Mouse (Mus musculus) cerebellum, postnatal 25 days (tissue): Measurements from ENCODE around the gene Pim1.
A peak's percentile ranks its signal among the peaks of the same experiment; 100 is the strongest.
"Not testable (repeated sequence)": the region's sequence is repeated elsewhere in the genome, so short reads cannot be mapped to it uniquely, and the experiment has no call there.

Experiments used
- DNase-seq, 2 experiments: peaks; one replicate each; pipeline ENCODE4 v3.0.0; 2021; ENCODE audit warnings: mixed read lengths in 2 of 2

Gene Pim1

DNA sequence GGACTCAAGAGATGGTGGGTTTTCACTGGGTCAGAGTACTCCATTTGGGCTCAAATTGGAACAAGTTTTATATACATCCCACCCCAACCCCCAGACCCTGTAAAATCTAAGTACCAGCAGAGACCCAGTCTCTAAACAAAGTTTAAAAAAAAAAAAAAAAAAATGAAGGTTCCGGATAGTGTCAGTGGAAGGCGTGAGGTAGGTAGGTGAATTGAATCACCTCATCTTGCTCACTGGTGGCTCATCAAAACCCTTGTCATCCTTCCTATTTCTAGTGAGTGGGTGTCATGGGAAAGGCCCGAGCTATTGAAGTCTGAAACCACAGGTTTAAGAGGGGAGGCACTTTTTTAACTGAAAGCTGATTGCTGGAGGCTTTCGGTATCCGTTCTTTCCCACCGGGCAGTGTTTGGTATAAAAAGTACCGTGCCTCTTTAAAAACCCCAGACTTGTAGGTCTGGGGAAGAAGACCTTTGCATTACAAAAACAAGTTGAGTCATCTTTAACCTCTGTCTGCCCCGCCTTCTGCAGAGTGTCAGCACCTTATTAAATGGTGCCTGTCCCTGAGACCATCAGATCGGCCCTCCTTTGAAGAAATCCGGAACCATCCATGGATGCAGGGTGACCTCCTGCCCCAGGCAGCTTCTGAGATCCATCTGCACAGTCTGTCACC is 3.6 kb downstream of the Pim1 start:
- no peak for DNase-seq

DNA sequence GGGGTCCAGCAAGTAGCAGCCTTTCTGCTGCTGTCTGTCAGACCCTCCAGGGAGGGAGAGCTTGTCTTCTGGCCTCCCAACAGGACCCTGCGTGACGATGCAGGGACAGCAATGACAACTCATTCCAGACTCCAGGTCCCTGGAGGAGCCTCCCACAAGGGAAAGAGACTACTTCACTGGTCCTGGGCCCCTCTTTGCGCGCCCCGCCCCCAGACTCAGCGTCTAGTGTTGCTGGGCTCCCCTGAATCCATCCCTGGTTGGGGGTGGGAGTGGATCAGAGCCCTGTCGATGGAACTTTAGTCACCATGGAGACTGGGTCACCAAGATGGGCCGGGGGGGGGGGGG is 4.2 kb downstream of the Pim1 start:
- DNase-seq: no peak

DNA sequence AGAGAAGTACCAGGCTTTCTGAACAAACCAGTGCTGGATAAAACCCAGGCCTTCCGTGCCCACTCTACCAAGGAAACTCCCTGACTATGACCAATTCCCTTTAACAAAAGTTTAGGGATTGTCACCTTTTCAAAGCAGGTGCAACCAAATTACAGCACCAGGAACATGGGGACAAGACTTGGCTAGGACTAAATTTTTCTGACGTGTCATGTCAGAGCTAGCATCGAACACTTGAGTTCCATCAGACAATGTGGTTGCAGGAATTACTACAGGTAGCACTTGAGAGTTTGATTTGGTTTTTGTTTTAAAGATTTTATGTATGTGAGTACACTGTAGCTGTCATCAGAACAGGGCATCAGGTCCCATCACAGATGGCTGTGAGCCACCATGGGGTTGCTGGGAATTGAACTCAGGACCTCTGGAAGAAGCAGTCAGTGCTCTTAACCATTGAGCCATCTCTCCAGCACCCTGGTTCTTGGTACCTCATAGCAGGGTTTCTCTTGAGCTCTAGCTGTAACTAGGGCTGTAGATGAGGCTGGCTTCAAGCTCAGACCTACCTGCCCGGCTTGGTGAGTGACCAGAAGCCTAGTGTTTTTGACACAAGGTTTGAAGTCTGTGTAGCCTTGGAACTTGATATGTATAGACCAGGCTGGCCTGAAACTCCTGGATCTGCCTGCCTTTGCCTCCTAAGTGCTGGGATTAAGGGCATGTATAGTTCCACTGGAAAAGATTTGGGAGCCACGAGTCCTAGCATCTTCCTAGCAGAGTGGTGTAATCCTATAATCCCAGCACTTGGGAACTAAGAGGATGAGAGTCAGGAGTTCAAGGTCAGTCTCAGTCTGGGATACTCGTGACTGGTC is 5.9 kb downstream of the Pim1 start:
- no peak for DNase-seq

DNA sequence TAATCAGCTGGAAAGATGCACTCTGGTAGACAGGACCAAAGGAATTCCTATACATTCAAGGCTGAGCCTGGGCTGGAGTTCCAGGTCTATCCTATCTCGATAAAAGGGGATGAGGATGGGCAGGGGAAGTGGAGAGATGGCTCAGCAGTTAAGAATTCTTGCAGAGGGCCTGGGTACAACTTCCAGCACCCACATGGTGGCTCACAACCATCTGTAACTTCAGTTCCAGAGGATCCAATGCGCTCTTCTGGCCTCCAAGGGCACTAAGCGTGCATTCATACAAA is 6.5 kb downstream of the Pim1 start:
- DNase-seq: no peak

DNA sequence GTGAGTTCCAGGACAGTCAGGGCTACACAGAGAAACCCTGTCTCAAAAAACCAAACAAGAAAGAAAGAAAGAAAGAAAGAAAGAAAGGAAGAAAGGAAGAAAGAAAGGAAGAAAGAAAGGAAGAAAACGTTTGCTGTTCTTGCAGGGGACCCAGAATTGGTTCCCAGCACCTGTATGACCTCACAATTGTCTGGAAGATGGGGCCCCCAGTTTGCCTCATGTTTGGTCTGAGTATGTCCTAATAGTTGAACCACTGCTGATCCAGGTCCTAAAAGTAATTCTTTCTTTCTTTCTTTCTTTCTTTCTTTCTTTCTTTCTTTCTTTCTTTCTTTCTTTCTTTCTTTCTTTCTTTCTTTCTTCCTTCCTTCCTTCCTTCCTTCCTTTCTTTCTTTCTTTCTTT is 6.9 kb downstream of the Pim1 start:
- DNase-seq: not testable (repeated sequence)

DNA sequence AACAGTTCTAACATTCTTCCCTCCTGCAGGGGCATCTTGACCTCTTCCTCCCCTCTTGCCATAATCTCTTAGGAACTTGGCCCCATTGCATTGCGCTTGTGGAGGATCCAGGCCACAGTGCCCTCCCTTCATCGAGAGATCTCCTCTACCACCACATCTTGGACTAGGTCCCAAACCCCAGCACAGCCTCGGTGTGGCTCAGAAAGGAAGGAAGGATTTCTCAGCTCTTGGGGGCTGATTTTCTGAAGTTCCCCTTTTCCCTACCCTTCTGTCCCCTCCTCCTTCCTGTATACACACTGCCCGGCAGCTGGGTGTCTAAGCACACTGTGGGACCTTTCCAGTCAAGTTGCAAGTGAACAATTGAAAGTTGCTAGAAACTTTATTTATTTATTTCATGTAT is 7.5 kb downstream of the Pim1 start:
- no peak for DNase-seq

DNA sequence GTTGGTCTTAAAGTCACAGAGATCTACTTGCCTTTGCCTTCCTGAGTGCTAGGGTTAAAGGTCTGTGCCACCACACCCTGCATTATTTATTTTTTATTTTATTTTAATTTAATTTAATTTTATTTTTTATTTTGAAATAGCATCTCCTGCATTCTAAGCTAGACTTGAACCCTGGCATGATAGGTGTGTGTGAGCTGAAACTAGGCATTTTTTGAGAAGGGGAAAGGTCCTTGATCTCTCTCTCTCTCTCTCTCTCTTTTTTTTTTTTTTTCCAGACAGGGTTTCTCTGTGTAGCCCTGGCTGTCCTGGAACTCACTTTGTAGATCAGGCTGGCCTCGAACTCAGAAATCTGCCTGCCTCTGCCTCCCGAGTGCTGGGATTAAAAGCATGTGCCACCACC is 8.4 kb downstream of the Pim1 start:
- not testable (repeated sequence) for DNase-seq

DNA sequence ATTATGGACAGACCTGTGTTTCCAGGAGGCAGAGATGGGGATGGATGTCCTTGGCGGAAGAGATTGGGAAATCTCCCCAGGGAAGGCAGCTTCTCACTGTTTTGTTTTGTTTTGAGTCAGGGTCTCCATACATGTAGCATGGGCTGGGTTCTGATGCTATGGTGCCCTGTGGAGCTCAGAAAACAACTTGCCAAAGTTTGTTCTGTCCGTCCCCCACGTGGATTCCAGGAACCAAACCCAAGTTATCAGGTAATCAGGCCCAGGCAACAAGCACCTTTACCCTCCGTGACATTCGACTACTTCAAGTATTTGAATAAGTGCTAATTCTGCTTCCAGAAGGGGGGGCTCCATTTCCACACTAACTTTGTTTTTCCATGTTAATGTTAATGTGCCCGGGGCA is 9.0 kb downstream of the Pim1 start:
- DNase-seq: no peak

DNA sequence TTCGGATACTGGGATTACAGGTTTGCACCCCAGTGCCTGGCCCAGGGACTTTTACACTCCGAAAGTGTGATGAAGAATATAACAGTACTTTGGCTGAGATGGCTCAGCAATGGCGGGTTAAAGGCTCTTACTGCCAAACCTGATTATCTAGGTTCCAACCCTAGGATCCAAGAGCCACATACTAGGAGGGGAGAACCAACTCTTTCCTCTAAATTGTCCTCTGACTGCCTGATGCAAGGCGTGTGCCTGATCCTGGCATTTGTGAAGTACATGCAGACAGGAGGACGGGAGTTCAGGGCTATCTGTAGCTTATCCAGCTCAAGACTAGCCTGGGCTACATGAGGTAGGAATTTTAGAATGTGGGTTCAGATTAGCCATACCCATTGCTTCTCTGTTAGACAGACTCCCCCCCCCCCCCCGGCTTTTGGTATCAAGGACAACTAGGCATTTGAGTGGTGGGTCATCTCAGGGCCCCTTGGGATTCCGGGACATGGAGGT is 9.7 kb downstream of the Pim1 start:
- no peak for DNase-seq

DNA sequence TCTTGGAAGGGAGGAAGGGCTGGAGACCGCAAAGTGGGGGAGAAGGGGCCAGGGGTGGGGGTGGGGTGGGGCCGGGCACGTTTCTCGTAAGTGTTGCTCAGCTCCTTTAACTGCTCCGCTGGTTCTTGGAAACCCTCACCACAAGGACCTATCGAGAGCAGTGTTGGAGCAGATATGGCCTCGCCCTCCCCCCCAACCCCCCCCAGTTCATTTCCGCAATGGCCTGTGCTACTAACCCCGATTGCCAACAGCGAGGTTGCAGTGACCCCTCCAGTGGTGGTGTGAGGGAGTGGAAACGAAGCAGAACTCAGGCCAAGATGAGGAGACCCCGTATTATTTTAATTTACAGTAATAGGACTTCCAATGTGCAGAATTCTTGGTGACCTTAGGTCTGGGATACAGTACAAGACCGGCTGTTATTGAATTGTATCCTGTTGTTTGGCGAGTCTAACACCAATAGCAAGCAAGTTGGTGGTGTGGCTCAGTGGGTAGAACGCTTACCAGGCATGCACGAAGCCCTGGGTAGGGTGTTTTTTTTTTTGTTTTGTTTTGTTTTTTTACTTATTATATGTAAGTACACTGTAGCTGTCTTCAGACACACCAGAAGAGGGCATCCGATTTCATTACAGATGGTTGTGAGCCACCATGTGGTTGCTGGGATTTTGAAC is 10.4 kb downstream of the Pim1 start:
- no peak for DNase-seq

DNA sequence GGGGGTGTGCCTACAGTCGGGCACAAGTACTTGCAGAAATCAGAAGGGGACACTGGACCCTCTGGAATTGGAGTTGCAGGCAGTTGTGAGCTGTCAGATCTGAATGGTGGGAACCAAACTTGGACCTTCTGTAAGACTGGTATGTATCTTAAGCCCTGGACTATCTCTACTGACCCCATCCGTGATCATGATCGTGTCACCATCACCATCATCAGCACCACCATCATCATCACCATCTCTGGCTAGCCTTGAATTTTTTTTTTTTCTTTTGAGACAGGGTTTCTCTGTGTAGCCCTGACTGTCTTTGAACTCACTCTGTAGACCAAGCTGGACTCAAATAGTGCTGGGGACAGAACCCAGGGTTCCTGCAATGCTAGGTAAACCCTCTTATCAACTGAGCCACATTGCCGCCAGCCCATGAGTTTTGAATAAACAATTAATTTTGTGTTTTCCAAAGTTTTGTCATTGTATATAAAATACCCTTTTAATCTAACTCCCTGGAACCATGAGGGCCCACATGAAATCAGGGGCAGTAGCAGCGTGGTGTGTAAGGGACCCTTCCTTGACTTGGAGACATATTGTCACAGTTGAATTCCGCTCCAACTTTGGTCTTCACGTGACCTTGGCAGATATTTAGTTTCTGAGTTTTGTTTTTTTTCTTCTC is 11.6 kb downstream of the Pim1 start:
- DNase-seq: no peak

DNA sequence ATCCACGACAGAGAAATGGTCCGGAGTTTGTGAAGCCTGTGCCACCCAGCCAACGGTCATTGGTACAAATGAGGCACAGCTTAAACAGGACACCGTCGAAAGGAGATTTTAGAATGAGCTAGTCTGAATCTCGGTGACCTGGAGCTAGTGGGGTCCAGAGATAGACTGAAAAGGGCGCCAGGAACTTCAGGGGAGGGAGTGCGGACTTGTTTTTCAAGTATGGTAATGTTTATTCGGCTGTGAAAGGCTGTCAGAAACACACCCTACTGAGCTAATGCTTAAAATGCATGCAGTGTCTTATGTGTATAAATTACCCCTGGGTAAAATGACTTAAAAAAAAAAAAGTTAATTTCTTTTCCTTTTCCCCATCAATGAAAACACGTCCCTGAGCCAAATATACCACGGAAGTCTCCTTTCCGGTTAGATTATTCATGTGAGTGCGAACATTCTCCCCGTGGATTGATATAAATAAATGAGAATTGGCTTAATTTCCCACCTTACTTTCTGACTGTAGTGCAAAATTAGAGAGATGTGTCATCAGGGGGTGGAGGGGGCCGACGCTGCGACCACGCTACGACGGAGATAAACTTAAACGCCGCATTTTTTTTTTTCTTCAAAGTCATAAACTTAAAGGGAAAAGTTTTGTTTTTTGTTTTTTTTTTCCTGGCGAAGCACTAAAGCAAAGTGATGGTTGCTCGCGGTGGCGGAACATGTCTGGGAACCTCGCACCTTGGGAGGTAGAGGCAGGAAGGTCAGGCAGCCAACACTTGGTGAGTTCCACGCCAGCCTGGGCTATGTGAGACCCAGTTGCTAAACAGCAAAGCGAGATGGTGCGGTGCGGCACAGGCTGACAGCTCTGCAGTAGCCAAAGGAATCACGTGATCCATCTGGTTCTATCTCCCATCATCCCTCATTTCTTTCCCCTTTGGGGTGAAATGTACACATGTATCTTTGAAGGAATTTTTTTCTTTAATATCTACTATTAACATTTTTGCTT is 12.4 kb downstream of the Pim1 start:
- DNase-seq: no peak

DNA sequence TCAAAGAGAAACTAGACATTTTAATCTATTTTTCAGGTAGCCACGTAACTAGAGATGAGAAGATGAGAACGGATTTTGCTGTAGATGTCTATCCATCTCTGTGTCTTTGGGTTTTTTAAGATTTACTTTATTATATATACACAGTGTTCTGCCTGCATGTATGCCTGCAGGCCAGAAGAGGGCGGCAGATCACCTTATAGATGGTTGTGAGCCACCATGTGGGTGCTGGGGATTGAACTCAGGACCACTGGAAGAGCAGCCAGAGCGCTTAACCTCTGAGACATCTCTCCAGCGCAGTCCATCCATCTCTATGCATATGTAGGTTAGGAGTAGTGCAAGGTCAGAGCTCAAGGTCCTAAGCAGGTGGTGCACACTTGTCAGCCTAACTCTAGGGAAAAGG is 13.1 kb downstream of the Pim1 start:
- DNase-seq: no peak

DNA sequence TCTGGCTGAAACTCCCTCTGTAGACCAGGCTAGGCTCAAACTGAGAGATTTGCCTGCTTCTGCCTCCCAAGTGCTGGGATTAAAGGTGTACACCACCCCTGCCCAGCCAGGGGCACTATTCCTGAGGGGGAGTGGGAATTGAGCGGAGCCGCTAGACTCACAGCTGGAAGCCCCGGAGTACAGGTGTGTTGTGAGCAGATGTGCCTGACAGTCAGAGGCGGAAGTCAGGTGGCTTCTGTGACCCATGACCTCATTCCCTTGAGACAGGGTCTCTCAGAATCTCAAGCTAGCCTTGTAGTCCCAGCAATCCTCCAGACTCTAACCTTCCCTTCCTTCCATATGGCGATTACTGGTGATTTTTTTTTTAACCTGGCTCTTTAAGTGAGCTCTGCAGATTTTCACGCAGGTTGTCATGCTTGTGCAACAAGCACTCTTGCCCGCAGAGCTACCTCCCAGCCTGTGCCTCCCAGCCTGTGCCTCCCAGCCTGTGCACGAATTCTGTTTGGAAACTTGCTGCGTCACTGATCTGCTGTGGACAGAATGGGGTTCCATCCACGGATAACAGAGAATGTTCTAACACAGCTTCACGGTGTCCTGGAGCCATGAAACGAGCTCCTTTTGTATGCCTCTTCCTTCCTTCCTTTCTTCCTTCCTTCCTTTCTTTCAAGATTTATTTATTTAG is 18.5 kb downstream of the Pim1 start:
- no peak for DNase-seq

DNA sequence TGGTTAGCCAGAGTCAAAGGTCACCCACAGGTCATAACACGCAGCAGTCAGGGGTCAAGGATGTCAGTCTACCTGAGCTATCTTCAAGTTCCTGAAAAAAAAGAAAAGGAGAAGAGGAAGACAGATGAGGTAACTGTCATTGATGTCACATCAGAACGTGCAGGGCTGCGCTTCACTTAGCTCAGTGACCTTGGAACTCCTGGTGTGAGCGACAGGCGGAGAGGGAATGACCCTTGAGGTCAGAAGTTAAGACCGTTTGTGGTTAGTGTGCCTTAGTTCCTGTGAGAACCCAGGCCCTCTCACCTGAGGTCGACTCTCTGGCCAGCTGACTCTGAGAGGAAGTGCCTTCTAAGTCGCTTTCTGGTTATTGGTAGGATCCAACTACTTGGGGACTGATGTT is 20.1 kb downstream of the Pim1 start:
- DNase-seq: no peak

DNA sequence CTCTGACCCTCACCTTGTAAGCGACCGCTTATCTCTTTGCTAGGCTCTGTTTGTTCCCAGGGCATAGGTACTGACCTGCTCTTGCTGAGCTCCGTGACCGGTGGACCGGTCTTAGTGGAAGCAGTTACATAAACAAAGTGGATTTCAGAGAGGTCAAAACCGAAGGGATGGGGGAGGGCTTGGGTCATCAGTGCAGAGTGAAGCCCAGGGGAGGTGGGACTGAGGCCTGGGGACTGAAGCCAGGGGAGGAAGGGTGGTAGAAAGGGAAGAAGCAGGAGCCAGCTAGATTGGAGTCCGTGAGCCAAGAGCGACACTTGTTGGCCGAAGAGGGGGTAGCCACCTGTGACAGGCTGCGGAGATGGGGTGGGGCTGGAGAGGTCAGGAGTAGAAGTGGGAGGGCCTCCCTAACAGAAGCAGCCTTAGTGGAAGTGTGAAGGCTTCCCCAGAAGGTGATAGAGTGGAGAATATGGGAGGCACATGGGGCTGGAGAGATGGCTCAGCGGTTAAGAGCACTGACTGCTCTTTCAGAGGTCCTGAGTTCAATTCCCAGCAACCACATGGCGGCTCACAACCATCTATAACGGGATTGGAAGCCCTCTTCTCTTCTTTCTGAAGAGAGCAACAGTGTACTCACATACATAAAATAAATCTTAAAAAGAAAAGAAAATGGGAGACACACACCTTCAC is 22.6 kb downstream of the Pim1 start:
- DNase-seq: peak; percentile 37 to 55

DNA sequence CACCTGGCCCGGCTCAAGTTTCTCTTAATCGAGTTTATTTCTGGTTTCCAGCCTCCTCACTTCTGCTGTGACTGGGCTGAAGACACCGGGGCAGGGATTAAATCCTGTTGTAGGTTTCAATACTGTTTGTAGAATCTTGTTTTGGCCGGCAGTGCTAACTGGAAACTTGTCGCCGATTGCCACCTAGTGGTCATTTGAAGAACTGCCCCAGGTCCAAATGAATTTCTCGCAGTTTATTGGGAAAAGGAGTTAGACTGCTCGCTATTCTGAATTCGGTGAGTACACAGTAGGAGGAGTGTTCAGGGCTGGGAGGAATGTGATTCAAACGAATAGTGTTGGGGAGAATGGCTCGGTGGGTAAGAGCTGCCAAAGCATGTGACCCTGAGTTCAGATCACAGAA is 23.9 kb downstream of the Pim1 start:
- DNase-seq: peak; percentile 86 to 87

DNA sequence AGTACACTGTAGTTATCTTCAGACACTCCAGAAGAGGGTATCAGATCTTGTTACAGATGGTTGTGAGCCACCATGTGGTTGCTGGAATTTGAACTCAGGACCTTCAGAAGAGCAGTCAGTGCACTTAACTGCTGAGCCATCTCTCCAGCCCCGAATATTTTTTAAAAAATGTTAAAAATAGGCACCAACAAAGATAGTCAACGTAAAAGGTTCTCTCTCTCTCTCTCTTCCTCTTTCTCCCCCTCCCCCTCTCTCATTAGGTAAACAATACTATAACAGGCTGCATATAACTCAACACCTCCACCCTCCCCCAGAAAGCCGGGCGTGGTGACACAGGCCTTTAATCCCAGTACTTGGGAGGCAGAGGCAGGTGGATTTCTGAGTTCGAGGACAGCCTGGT is 28.1 kb downstream of the Pim1 start:
- DNase-seq: not testable (repeated sequence)

DNA sequence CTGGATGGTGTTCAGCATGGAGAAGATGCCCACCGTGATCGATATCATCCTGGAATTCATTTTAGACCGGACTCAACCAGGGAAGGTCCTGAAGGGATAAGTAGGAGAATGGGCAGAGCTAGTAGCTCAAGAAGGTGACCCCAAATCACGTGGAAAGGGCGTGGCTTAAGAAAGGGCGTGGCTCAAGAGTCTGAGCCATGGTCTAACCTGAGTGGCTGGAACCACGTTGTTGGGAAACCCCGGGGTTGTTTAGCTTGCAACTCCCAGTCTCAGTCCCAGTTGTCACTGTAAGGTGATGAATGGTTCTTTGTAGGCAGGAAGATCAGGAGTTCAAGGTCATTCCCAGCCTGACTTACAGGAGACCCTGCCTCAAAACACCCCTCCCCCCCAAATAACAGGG is 29.2 kb downstream of the Pim1 start:
- DNase-seq: no peak

DNA sequence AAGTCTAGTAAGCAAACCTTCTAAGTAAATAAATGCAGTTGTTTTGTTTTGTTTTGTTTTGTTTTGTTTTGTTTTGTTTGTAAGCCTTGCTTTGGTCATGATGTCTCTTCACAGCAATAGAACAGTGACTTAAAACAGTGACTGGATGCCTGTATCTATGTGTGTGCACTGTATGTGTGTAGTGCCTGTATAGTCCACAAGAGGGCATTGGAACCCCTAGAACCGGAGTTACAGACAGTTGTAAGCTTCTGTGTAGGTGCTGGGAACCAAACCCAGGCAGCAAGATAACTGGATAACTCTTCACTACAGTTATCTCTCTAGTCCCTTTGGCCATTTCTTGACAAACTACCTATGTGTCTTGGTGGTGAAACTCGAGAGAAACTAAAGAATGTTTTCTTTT is 35.1 kb downstream of the Pim1 start:
- no peak for DNase-seq

DNA sequence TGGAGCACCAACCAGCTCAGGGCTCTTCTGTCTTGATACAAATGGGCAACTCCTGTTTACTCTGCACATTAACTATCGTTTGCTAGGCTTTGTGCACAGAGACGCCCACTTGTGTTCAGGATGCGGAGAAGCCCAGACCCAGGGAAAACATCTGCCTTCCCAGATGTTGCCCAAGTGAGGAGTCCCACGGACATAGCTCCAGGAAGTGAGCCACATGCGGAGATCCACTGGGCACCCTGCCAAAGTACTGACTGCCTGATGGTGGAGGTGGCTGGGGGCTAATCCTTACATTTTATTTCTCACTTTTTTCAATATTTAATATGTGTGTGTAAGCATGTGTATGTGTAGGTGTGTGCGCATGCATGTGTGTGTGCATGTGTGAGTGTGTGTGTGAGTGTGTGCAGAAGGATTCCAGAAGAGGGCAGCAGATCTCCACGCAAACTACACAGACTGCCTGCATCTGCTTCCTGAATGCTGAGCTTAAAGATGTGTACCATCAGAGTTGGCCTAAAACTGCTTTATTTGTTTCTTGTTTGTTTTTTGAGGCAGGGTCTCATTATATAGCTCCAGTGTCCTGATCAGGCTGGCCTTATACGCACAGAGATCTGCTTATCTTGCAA is 38.1 kb downstream of the Pim1 start:
- no peak for DNase-seq
